Mouse (Mus musculus): ENCODE measurements around the gene Rd3.

DNA sequence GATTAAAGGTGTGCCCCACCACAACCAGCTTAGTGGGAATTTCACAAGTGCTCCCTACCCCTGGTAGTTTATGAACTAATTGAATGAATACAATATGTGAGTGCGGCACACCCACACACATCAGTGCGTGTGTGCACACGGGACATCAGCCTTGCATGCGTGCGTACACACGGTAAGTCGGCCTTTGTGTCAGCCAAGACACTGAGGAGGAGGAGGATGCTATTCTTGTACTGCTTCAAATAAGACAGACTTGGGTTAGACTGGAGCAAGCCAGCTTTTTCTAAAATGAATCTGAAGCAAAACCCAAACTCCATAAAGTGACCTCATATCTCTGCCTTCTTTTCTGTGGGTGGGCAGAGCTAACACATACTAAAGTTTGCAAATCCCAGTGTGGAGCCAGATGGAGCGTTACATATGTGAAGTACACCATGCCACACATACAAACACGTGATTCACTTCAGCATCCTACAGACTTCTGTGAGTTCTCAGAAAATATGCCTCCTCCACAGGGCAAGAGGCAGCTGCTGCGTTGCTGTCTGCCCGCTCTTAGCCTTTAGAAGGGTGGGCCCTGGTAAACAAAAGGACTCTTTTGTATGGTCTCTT, 24.3 kb upstream of the Rd3 start:
- TF ChIP-seq CTCF (IDR thresholded peaks at IDR 0.05 in 2 of 3, conservative IDR thresholded peaks at IDR 0.05 in 1 of 3; ENCODE audit: control insufficient read depth in 1 of 3, insufficient read depth in 1 of 3, low read depth in 2 of 3, low read length in 3 of 3, poor library complexity in 1 of 3, severe bottlenecking in 1 of 3): no peak
- no peak for TF ChIP-seq KAT2A (conservative IDR thresholded peaks at IDR 0.05; ENCODE audit: low read depth, low read length)
- TF ChIP-seq CHD2 (IDR thresholded peaks at IDR 0.05; ENCODE audit: low read length): no peak
- no peak for TF ChIP-seq ZC3H11A (IDR thresholded peaks at IDR 0.05; ENCODE audit: low read depth, low read length)
- no peak for TF ChIP-seq E2F4 (IDR thresholded peaks at IDR 0.05; ENCODE audit: borderline replicate concordance, low read depth, low read length)
- no peak for TF ChIP-seq MAFK (IDR thresholded peaks at IDR 0.05; ENCODE audit: borderline replicate concordance, low read depth, low read length)
- no peak for TF ChIP-seq EP300 (IDR thresholded peaks at IDR 0.05; ENCODE audit: low read depth in 1 of 2, low read length in 2 of 2)
- TF ChIP-seq USF1 (IDR thresholded peaks at IDR 0.05; ENCODE audit: low read depth, low read length): no peak
- TF ChIP-seq POLR2A (IDR thresholded peaks at IDR 0.05; ENCODE audit: control insufficient read depth in 1 of 2, insufficient read depth in 1 of 2, low read depth in 1 of 2, low read length in 2 of 2, poor library complexity in 1 of 2): no peak
- TF ChIP-seq NRF1 (IDR thresholded peaks at IDR 0.05; ENCODE audit: insufficient read depth, low read depth, low read length, poor library complexity, severe bottlenecking): no peak
- no peak for TF ChIP-seq SIN3A (IDR thresholded peaks at IDR 0.05; ENCODE audit: low read length)
- TF ChIP-seq MAX (IDR thresholded peaks at IDR 0.05; ENCODE audit: low read length): no peak
- TF ChIP-seq POLR2AphosphoS5 (IDR thresholded peaks at IDR 0.05; ENCODE audit: borderline replicate concordance, low read depth, low read length): no peak

All from MEL (cell line).